Mouse (Mus musculus) macrophage (primary cell): ENCODE measurements around the gene Slc38a2. TPM values are rescaled to one million over a fixed set of nuclear protein-coding genes. Genes with fewer than 3 reads are reported as not detected.

ENCODE experiments used
- H3K27ac ChIP-seq: fragments of 350-480 bp; formaldehyde crosslinking; 2 replicates; pipeline ENCODE4 v1.9.0; 2021
- H3K36me3 ChIP-seq: fragments of 350-480 bp; formaldehyde crosslinking; 2 replicates; pipeline ENCODE4 v1.9.0; 2021; ENCODE audit errors: inconsistent target
- H3K4me3 ChIP-seq: fragments of 350-480 bp; formaldehyde crosslinking; 2 replicates; pipeline ENCODE4 v1.9.0; 2021; ENCODE audit errors: inconsistent target
- H3K79me2 ChIP-seq: fragments of 350-480 bp; formaldehyde crosslinking; 2 replicates; pipeline ENCODE4 v1.9.0; 2021; ENCODE audit errors: inconsistent target
- WGBS: methylation state at CpG from one replicate; pipeline ENCODE4 v1.1.7; 2026; ENCODE audit warnings: inconsistent platforms; ENCODE audit not compliant: missing documents; 5-methylcytosine and 5-hydroxymethylcytosine counted together
- polyA plus RNA-seq: library from polyadenylated mRNA; stranded (reverse); fragments of 250-400 nt; gene quantifications from 3 replicates; pipeline ENCODE4 v1.2.4, GENCODE M21; 2018; ENCODE audit warnings: inconsistent platforms

The Slc38a2 gene
- polyA plus RNA-seq, 1 experiment from 2014 or later: 7.9 TPM

DNA sequence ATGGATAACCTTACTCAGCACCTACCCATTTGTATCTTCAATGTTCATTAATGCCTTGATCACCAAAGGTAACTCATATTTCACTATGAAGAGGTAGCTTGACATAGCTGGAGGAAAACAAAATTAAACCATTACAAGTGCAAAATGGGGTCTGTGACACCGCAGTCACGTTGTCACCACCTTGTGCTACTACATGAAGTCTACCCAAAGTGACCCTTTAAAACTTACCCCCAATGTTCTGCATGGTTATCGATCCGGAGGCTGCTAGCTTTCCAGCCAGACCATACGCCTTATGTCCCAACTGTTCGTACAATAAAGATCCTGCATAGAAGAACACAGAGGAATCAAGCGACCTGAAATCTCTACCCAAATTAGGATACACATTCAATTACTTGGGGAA lies 4.5 kb downstream of the Slc38a2 start:
- Histone ChIP-seq H3K79me2 (peaks cover 60% of the 10 kb centered on the region), H3K4me3 (no peak overlapping the region), H3K27ac (no peak overlapping the region), H3K36me3 (peaks cover 58% of the 10 kb centered on the region)
- WGBS: 95% methylated on average over 4 of the region's 7 CpGs

GRCm38 (mm10) chr15:96693688-96694087 lies 5.8 kb downstream of the Slc38a2 start:
- H3K4me3 ChIP-seq: no peak overlapping the region
- H3K27ac ChIP-seq: no peak overlapping the region
- 91% methylated on average over 10 of the region's 14 CpGs for WGBS
- H3K79me2 ChIP-seq: peaks cover 60% of the 10 kb centered on the region
- H3K36me3 ChIP-seq: peaks cover 70% of the 10 kb centered on the region

DNA sequence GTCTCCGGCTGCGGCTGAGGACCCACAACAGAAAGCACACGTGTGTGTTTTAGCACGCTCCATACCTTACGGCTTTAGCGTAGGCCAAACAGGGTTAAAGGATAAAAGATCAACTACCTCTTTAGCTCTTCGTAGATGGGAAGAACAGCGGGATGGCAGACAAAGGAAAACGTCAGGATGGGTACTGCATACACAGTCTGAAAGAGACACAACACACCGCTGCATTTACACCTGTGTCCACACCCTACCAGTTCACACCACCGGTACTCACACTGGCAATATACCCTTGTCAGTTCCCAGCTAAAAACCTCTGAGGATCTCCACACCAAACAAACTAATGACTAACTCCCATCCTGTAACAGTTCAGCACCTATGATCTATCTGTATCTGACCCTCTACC lies 7.1 kb downstream of the Slc38a2 start:
- Histone ChIP-seq H3K27ac (no peak overlapping the region), H3K79me2 (peaks cover 49% of the 10 kb centered on the region), H3K4me3 (no peak overlapping the region), H3K36me3 (peaks cover 82% of the 10 kb centered on the region)
- 96% methylated on average over 11 of the region's 11 CpGs for WGBS

GRCm38 (mm10) chr15:96691381-96691780 lies 8.1 kb downstream of the Slc38a2 start:
- peaks cover 39% of the 10 kb centered on the region for H3K79me2 ChIP-seq
- H3K36me3 ChIP-seq: peaks cover 82% of the 10 kb centered on the region
- 94% methylated on average over 15 of the region's 15 CpGs for WGBS
- H3K4me3 ChIP-seq: no peak overlapping the region
- H3K27ac ChIP-seq: no peak overlapping the region

DNA sequence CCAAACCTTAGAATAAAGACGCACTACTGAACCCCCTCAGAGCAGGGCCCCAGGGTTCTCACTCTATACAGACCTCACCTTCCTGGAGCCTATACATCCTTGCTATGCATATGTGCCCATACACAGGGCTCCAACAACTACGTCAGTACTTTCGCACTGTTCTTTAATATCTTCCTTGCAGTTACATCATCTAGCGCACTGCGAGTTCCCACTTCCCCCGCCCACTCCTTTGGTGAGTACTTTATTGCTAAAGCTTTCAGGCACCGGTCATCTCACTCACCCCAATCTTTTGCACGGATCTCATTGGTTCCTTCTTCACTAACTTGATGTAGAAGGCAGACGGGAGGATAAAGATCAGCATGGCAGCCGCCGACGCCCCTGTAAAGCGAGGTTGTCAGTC lies 8.7 kb downstream of the Slc38a2 start:
- peaks cover 82% of the 10 kb centered on the region for H3K36me3 ChIP-seq
- WGBS: 78% methylated on average over 13 of the region's 13 CpGs
- peaks cover 33% of the 10 kb centered on the region for H3K79me2 ChIP-seq
- no peak overlapping the region for H3K27ac ChIP-seq
- H3K4me3 ChIP-seq: no peak overlapping the region

DNA sequence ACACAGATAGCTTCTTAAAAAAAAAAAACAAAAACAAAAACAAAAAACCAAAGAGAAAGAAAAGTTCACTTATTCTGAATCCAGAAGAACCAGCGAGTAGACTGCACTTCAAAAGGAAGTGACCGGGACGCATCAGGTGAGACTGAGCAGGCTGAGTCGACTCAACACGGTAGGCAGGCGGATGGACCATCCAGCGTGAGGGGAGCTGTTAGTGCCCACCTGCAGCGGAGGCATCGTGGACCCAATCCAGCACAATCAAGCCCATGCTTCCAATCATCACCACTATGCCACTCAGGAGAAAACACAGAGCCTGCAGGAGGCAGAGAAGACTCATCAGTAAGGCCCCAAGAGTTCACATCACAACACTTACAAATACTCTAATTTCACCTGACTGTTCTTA lies 9.6 kb downstream of the Slc38a2 start:
- Histone ChIP-seq H3K27ac (no peak overlapping the region), H3K4me3 (no peak overlapping the region), H3K36me3 (peaks cover 72% of the 10 kb centered on the region), H3K79me2 (peaks cover 24% of the 10 kb centered on the region)
- 86% methylated on average over 9 of the region's 9 CpGs for WGBS

DNA sequence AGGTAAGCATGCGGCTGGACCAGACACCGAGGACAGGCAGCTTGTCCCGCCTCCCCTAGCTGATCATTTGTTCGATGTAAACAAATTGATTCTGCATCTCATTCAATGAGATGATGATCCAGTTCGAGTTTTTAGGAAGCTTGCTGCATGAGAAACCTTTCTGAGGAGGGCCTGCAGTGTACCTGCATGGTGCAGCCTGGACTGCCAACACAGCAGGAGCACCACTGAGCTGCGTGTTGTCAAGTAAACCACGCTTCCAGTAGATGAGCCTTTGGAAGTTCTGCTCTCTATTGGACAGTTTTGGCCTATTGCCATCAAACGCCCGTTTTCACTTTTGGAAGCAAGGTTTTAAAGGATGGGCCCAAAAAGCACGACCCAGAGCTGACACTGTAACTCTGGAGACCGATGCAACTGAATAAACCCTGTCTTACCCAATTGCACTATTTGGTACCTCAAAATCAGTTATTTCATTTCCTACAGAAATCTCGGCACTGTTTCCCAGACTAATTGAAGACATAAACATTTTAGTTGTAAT lies 10.7 kb downstream of the Slc38a2 start:
- no peak overlapping the region for H3K4me3 ChIP-seq
- peaks cover 62% of the 10 kb centered on the region for H3K36me3 ChIP-seq
- 90% methylated on average over 12 of the region's 12 CpGs for WGBS
- H3K79me2 ChIP-seq: peaks cover 14% of the 10 kb centered on the region
- H3K27ac ChIP-seq: no peak overlapping the region

DNA sequence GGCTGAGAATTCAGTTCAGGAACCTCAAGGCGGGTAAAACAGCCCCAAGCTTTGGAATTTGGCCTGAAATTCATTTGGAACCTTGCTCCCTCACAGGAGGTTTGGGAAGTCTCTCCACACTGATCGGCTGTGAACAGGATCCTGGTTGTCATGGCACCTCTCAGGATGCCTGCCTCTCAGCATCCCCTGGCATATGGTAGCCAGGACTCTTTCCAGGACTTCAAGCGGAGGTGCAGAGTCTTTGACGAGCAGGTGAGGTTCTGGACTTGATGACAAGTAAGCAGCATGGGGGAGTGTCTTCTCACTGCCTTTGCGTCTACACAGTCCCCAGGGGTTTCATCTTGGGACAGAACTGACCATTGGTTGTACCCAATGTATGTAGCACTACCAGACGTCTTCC lies 11.5 kb downstream of the Slc38a2 start:
- Histone ChIP-seq H3K27ac (no peak overlapping the region), H3K36me3 (peaks cover 55% of the 10 kb centered on the region), H3K79me2 (peaks cover 6% of the 10 kb centered on the region), H3K4me3 (no peak overlapping the region)
- WGBS: 94% methylated on average over 6 of the region's 6 CpGs

- Histone ChIP-seq H3K4me3 (no peak overlapping the region), H3K27ac (no peak overlapping the region), H3K36me3 (peaks cover 48% of the 10 kb centered on the region), H3K79me2 (no peaks in the 10 kb centered on the region)
- WGBS: 100% methylated on average over 1 of the region's 1 CpGs
Observed at GRCm38 (mm10) chr15:96687366-96687765, 12.2 kb downstream of the Slc38a2 start.

GRCm38 (mm10) chr15:96686201-96687159 lies 13.1 kb downstream of the Slc38a2 start:
- H3K79me2 ChIP-seq: no peaks in the 10 kb centered on the region
- H3K4me3 ChIP-seq: no peak overlapping the region
- H3K36me3 ChIP-seq: peaks cover 39% of the 10 kb centered on the region
- H3K27ac ChIP-seq: no peak overlapping the region
- 91% methylated on average over 9 of the region's 9 CpGs for WGBS

DNA sequence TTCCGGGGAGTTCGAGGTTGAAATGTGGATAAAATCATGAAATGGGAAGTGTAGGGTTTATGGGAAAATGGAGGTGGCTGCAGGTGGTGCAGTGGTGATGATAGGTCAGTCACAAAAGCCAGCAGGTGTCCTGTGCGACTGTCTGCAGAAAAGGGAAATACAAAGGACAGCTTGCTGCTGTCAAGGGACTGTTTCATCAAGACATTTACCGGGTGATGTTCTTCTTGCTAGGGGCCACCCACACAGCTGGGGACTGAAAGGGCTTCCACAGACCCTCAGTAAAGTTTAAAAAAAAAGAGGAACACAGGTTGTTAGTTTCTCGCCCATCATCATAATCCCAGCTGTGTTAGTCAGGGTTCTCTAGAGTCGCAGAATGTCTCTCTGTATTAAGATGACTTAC lies 14.3 kb downstream of the Slc38a2 start:
- no peak overlapping the region for H3K4me3 ChIP-seq
- H3K27ac ChIP-seq: no peak overlapping the region
- 37% methylated on average over 6 of the region's 6 CpGs for WGBS
- H3K79me2 ChIP-seq: no peaks in the 10 kb centered on the region
- H3K36me3 ChIP-seq: peaks cover 27% of the 10 kb centered on the region

DNA sequence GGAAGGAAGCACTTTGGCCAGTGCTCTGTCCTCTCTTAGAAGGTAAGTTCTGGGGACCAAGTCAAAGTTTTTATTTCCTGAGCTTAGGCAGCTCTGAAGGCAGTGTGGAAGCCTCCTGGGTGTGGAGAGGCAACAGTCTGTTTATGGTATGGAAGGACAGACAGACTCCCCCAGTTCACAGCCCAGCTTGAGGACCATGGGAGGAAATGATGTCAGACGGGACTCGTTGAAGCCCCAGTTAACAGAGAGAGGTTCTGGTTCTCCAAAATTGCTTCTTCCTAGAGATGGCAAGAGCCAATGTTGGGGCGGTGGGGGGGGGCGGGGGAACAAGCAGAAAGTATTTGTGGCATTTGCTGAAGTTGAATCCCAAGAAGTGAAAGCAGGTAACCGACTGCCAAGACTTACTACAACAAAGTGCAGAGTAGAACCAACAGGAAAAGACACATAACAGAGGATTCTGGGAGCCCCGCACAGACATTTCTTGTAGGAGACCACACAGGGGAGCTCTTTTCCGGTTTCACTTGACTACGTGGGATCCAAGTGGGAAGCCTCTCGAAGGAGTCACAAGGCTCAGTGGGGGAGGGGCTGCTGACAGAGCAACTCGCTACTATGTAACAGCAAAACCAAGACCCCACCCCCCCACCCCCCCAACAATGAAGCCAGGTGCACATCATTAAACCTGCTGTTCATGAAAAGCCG lies 15.2 kb downstream of the Slc38a2 start:
- WGBS: 5% methylated on average over 10 of the region's 11 CpGs
- H3K36me3 ChIP-seq: peaks cover 18% of the 10 kb centered on the region
- H3K79me2 ChIP-seq: no peaks in the 10 kb centered on the region
- H3K27ac ChIP-seq: no peak overlapping the region
- no peak overlapping the region; the same call in 1 of the 2 replicates for H3K4me3 ChIP-seq

DNA sequence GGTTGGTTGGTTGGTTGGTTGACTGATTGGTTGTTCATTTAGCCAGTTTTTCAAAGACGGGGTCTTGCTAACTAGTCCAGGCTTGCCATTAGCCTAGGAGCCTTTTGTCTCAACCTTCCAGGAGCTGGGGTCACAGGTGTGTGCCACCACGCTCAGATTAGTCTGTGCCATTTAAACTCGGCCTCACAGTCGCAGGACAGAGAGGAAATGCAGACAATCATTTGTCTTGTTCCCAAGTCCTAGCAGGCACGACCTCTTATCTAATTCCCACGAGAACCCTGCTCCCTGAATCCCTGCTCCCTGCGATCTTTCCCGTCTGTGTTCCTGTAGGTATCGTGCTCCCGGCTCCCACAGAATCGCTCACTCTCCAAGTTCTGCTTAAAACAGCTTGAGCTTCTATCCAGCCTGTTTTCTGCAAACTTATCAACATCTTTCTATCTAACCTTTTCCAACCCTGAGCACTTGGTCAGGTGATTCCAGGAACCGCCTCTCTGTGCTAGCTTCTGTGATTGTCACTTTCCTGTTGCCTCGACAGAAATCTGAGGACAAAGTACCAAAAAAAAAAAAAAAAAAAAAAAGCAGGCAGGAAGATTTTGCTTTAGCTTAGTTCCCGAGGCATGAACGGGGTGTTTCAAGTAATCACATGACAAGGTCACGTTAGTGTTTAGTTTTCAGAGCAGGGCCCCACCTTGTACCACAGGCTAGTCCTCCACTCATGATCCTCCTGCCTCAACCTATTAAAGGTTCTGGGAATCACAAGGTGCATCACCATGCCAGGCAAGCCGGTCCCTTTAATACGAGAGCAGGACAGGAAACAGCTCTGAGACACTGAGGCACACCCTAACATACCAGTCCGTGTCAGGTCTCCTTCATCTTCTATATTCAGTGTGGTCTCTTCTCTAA lies 20.4 kb downstream of the Slc38a2 start:
- 79% methylated on average over 19 of the region's 19 CpGs for WGBS
- H3K4me3 ChIP-seq: no peak overlapping the region
- no peaks in the 10 kb centered on the region for H3K79me2 ChIP-seq
- no peaks in the 10 kb centered on the region for H3K36me3 ChIP-seq
- no peak overlapping the region for H3K27ac ChIP-seq

DNA sequence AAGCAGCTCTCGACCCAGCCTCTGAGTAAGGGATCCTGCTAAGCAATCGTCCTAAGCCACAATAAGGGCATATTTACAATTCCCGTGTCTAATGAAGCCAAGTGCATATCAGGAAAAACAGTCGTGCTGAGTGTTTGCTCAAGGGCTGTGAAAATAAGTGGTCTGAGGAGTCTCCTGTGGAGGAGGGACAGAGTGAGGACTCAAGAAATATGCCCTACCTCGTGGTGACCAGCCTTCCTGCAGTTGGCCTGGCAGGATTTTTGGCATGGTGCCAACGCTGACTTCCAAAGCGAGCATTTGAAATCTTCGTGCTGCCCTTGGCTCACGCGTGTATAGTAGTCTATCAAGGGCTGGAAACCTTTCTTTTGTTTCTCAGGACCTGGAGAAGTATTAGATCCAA lies 23.0 kb downstream of the Slc38a2 start:
- 63% methylated on average over 10 of the region's 10 CpGs for WGBS
- H3K4me3 ChIP-seq: no peak overlapping the region
- no peaks in the 10 kb centered on the region for H3K79me2 ChIP-seq
- no peak overlapping the region for H3K27ac ChIP-seq
- no peaks in the 10 kb centered on the region for H3K36me3 ChIP-seq
